Mouse (Mus musculus) stomach, postnatal 0 days (tissue): Measurements from ENCODE around the gene Pde11a. TPM values are rescaled to one million over a fixed set of nuclear protein-coding genes. Genes with fewer than 3 reads are reported as not detected.

Source experiments
- ATAC-seq: fragments of 200-750 bp; cut with Nextera tagmentation; 2 replicates; pipeline ENCODE4 v1.8.0; 2017; ENCODE audit not compliant: low FRiP score, low TSS enrichment
- DNase-seq: peaks from one replicate; pipeline ENCODE4 v3.0.0-alpha.2; 2016; ENCODE audit warnings: low spot score
- H3K27ac ChIP-seq: fragments of 300-500 bp; sonication (generic); replicated peaks from 2 replicates; pipeline ENCODE4 v1.5.1; 2014; ENCODE audit warnings: mild to moderate bottlenecking, control low read depth
- H3K27me3 ChIP-seq: fragments of 300-500 bp; sonication (generic); 2 replicates; pipeline ENCODE4 v1.6.1; 2014; ENCODE audit warnings: low read length; ENCODE audit not compliant: control insufficient read depth, insufficient read depth
- H3K36me3 ChIP-seq: fragments of 300-500 bp; sonication (generic); 2 replicates; pipeline ENCODE4 v1.6.1; 2014; ENCODE audit warnings: low read length, mixed read lengths; ENCODE audit not compliant: control insufficient read depth, insufficient read depth
- H3K4me1 ChIP-seq: fragments of 300-500 bp; sonication (generic); replicated peaks from 2 replicates; pipeline ENCODE4 v1.6.1; 2014; ENCODE audit warnings: antibody characterized with exemption; ENCODE audit not compliant: control insufficient read depth, insufficient read depth
- H3K4me2 ChIP-seq: fragments of 300-500 bp; sonication (generic); replicated peaks from 2 replicates; pipeline ENCODE4 v1.6.1; 2014; ENCODE audit warnings: low read depth, mild to moderate bottlenecking, control low read depth, moderate library complexity
- H3K4me3 ChIP-seq: fragments of 300-500 bp; sonication (generic); 2 replicates; pipeline ENCODE4 v1.5.1; 2014; ENCODE audit warnings: low read depth, low read length, control low read depth
- H3K9ac ChIP-seq: fragments of 300-500 bp; sonication (generic); 2 replicates; pipeline ENCODE4 v1.6.1; 2014; ENCODE audit warnings: mild to moderate bottlenecking, low read length, control low read depth, mixed read lengths
- H3K9me3 ChIP-seq: fragments of 300-500 bp; sonication (generic); 2 replicates; pipeline ENCODE4 v1.6.1; 2016; ENCODE audit warnings: low read length; ENCODE audit not compliant: control insufficient read depth
- CTCF ChIP-seq: IDR thresholded peaks from 2 replicates; pipeline ENCODE4 v1.5.1; 2016; ENCODE audit warnings: antibody characterized with exemption, low read depth, mild to moderate bottlenecking, moderate library complexity
- EP300 ChIP-seq: optimal IDR thresholded peaks from 2 replicates; pipeline ENCODE3; 2016; ENCODE audit warnings: antibody characterized with exemption
- WGBS: fragments of 180-500 bp; shearing (Covaris S2); extraction: QIAGEN DNeasy Blood & Tissue Kit; methylation state at CpG from one replicate; pipeline ENCODE4 v1.1.7; 2014; 5-methylcytosine and 5-hydroxymethylcytosine counted together
- polyA plus RNA-seq: library from polyadenylated mRNA; unstranded; fragments of >200 nt; fragmentation: Nextera tagmentation; extraction: Ambion mirVana; gene quantifications from 2 replicates; pipeline ENCODE4 v1.2.1, GENCODE M21; 2015

Pde11a gene
- polyA plus RNA-seq, 1 experiment from 2014 or later: 0.12 TPM

GRCm38 (mm10) chr2:76070432-76071306 is 267.9 kb downstream of the Pde11a start:
- TF ChIP-seq EP300 (no peak), CTCF (peak; percentile 74)
- peak overlapping the region; percentile 29 for H3K4me3 ChIP-seq
- H3K9ac ChIP-seq: no peak overlapping the region; the same call in 1 of the 2 replicates
- peak; percentile 92 for ATAC-seq
- 1% methylated on average over 19 of the region's 19 CpGs for WGBS
- no peaks in the 10 kb centered on the region for H3K4me1 ChIP-seq
- no peaks in the 10 kb centered on the region for H3K9me3 ChIP-seq
- no peaks in the 10 kb centered on the region for H3K27me3 ChIP-seq
- no peak overlapping the region for H3K27ac ChIP-seq
- peak; percentile 78 for DNase-seq
- peak overlapping the region; percentile 42 for H3K4me2 ChIP-seq
- no peaks in the 10 kb centered on the region for H3K36me3 ChIP-seq

DNA sequence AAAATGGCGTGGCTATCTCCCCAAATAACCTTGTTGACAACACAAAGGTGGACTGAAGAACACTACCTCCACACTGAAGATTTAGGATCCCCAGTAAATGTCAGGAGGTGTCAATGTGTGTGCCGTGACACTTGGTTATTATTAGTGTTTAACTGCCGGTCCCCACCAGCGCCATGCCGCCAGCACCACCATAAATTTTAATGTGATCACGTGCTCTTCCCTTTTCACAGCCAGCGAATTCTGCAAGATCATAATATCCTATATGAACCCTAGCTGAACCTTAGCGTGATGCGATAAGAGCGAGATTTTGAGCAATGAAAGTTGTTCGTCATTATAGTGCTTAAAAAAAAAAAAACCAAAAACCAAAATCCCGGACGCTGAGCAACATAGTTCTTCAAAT is 269.3 kb downstream of the Pde11a start:
- no peaks in the 10 kb centered on the region for H3K9me3 ChIP-seq
- no peak overlapping the region for H3K27ac ChIP-seq
- H3K9ac ChIP-seq: no peak overlapping the region
- no peaks in the 10 kb centered on the region for H3K36me3 ChIP-seq
- TF ChIP-seq CTCF: no peak
- no peak for TF ChIP-seq EP300
- WGBS: 38% methylated on average over 13 of the region's 13 CpGs
- no peak overlapping the region for H3K4me2 ChIP-seq
- no peak for ATAC-seq
- no peak overlapping the region for H3K4me3 ChIP-seq
- H3K4me1 ChIP-seq: no peaks in the 10 kb centered on the region
- no peak for DNase-seq
- H3K27me3 ChIP-seq: no peaks in the 10 kb centered on the region

DNA sequence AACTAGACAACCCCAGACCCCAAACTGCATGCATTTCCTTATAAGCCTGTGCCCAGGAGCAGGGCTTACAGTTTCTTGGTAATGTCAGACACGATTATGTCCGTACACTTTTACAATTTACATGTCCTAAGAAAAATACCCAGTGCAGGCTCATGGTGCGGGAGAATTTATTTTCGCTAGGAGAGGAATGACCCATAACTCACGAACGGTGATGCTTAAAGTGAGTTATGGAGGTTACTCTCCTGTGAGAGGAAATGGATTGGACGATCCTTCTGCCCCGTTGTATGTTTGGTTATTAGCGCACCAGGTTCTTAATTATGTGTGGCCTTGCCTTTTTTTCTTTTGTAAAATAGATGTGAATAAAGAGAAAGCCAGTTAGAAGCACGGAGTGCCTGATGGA is 270.4 kb downstream of the Pde11a start:
- no peak for TF ChIP-seq EP300
- no peak for TF ChIP-seq CTCF
- Histone ChIP-seq H3K9ac (no peak overlapping the region), H3K27me3 (no peaks in the 10 kb centered on the region), H3K36me3 (no peaks in the 10 kb centered on the region), H3K9me3 (no peaks in the 10 kb centered on the region), H3K4me3 (no peak overlapping the region), H3K4me2 (no peak overlapping the region), H3K4me1 (no peaks in the 10 kb centered on the region), H3K27ac (no peak overlapping the region)
- no peak for DNase-seq
- WGBS: 68% methylated on average over 10 of the region's 10 CpGs
- no peak for ATAC-seq

DNA sequence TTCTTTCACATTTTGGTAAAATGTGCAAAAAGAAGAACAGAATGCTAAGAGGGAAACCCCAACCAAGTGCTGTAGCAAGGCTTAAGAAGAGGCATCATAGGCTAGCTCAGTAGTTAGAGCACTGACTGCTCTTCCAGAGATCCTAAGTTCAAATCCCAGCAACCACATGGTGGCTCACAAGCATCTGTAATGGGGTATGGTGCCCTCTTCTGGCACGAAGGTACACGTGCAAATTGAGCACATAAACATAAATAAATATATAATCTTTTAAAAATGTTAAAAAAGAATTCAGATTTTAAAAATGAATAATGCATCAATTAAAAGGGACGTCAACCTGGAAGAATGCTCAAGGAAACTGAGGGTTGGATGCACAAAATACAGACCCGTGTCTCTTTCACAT is 271.4 kb downstream of the Pde11a start:
- Histone ChIP-seq H3K9me3 (no peaks in the 10 kb centered on the region), H3K27ac (no peak overlapping the region), H3K36me3 (no peaks in the 10 kb centered on the region), H3K4me1 (no peaks in the 10 kb centered on the region), H3K4me2 (no peak overlapping the region), H3K4me3 (no peak overlapping the region), H3K27me3 (no peaks in the 10 kb centered on the region), H3K9ac (no peak overlapping the region)
- DNase-seq: no peak
- TF ChIP-seq CTCF (peak; percentile 71), EP300 (no peak)
- 64% methylated on average over 4 of the region's 4 CpGs for WGBS
- no peak for ATAC-seq

GRCm38 (mm10) chr2:76065292-76065691 is 273.3 kb downstream of the Pde11a start:
- Histone ChIP-seq H3K27ac (0 out of 2 replicates have a peak overlapping the region, but pooled peaks have one; percentile 30), H3K4me3 (no peak overlapping the region), H3K9me3 (no peaks in the 10 kb centered on the region), H3K36me3 (no peaks in the 10 kb centered on the region), H3K4me1 (no peaks in the 10 kb centered on the region), H3K9ac (no peak overlapping the region; the same call in 1 of the 2 replicates), H3K27me3 (no peaks in the 10 kb centered on the region), H3K4me2 (peak overlapping the region; percentile 19)
- no peak for ATAC-seq
- DNase-seq: no peak
- TF ChIP-seq CTCF (no peak), EP300 (no peak)
- WGBS: 25% methylated on average over 7 of the region's 7 CpGs

DNA sequence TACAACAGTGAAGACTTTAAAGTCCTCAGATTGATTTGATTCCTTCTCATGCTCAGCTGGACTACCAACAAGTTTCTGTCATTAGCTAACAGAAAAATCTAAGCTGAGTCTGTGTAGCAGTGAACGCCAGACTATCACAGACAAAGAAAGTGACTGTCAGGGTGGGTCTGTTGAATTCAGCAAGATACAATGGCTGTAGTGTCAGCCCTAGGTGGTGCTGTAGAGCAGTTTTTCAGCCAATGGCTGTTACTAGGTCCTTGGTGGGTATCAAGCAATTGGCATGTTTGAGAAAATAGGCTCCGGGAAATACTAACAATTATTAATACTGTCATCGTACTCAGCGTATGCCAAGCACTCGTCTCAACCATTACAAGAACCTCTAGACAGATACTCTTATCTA is 274.5 kb downstream of the Pde11a start:
- Histone ChIP-seq H3K27me3 (no peaks in the 10 kb centered on the region), H3K9ac (no peak overlapping the region), H3K4me2 (no peak overlapping the region), H3K9me3 (no peaks in the 10 kb centered on the region), H3K4me3 (no peak overlapping the region), H3K36me3 (no peaks in the 10 kb centered on the region), H3K4me1 (no peaks in the 10 kb centered on the region), H3K27ac (no peak overlapping the region)
- 79% methylated on average over 5 of the region's 5 CpGs for WGBS
- peak; percentile 66 for TF ChIP-seq CTCF
- no peak for TF ChIP-seq EP300
- DNase-seq: no peak
- ATAC-seq: no peak
